In genomic region chr4:21598024-21598423, GRCm38 (mm10) we compare ENCODE assay signal across 16 mouse cellular contexts.
DNase-seq lines count a peak whose midpoint lies in the region; TF ChIP-seq lines count a peak whose summit lies in the region.
"Had no signal": no experiment of that assay in that cellular context is flagged by ENCODE, and none has a peak within 500 bp of the region (broad histone marks: within the 10 kb centered on the region; RNA-seq: fewer than 3 reads in every experiment).

No protein-coding gene starts in this region.

- no peak for DNase-seq in heart, adult 2 months
- no peak for DNase-seq in heart, embryonic 10.5 days (ENCODE audit: low spot score)
- peak; percentile 32 for DNase-seq in A20 (ENCODE audit: low read depth, low spot score)
- DNase-seq in ES-E14 (ENCODE audit: low read depth, low spot score) = peak; percentile 34
- DNase-seq in induced T-regulatory cell, adult 2 months (ENCODE audit: low read depth) = peak; percentile 5
- no peak for DNase-seq in spleen, postnatal 4 days (ENCODE audit: low spot score in 2 of 2)
- no peak for DNase-seq in c-Kit-positive CD71-positive TER-119-positive erythroid progenitor cells, embryonic 14.5 days (ENCODE audit: low spot score)
- DNase-seq: adrenal gland, postnatal 10 days; cerebellum, adult 9-10 months; heart, adult 18-20 months; spleen, adult 18-20 months had no signal

- H3K27me3 ChIP-seq in heart, adult 2 months (ENCODE audit: control insufficient read depth, insufficient read depth, low read length) = no peaks in the 10 kb centered on the region
- H3K27me3 ChIP-seq in heart, embryonic 10.5 days (ENCODE audit: insufficient read depth, poor library complexity, severe bottlenecking) = no peaks in the 10 kb centered on the region
- H3K27me3 ChIP-seq: limb, embryonic 13.5 days; megakaryocyte, embryonic 14.5 days; stomach, embryonic 15.5 days had no signal

- H3K4me3 ChIP-seq in heart, adult 2 months = no peak overlapping the region
- H3K4me3 ChIP-seq in heart, embryonic 10.5 days = no peak overlapping the region
- H3K4me3 ChIP-seq in ES-E14 (ENCODE audit: insufficient read depth in 1 of 2, low read depth in 1 of 2, low read length in 2 of 2, poor library complexity in 1 of 2, severe bottlenecking in 1 of 2) = no peak overlapping the region
- H3K4me3 ChIP-seq: limb, embryonic 13.5 days; megakaryocyte, embryonic 14.5 days; stomach, embryonic 15.5 days had no signal

- no peaks in the 10 kb centered on the region for H3K9me3 ChIP-seq in heart, embryonic 10.5 days
- H3K9me3 ChIP-seq in ES-E14 (ENCODE audit: control insufficient read depth, insufficient read depth, low read depth, low read length) = no peaks in the 10 kb centered on the region
- H3K9me3 ChIP-seq: limb, embryonic 13.5 days; stomach, embryonic 15.5 days had no signal

- intact Hi-C loops in heart, adult 2 months (cut with DNase I) = no loop called here

- no peaks in the 10 kb centered on the region for H3K79me2 ChIP-seq in heart, adult 2 months (replicated peaks; ENCODE audit: control insufficient read depth, insufficient read depth, low read length)

- 46% methylated on average over 2 of the region's 2 CpGs for WGBS in heart, adult 2 months
- WGBS in heart, embryonic 10.5 days = 39% methylated on average over 2 of the region's 2 CpGs

- no peak for TF ChIP-seq EP300 in heart, adult 2 months (IDR thresholded peaks at IDR 0.05; ENCODE audit: insufficient read depth, low read depth, low read length)

- H3K36me3 ChIP-seq in heart, adult 2 months (ENCODE audit: control insufficient read depth, insufficient read depth, low read length) = no peaks in the 10 kb centered on the region
- no peaks in the 10 kb centered on the region for H3K36me3 ChIP-seq in heart, embryonic 10.5 days
- H3K36me3 ChIP-seq in ES-E14 (ENCODE audit: control insufficient read depth, insufficient read depth, low read length, poor library complexity, severe bottlenecking) = no peaks in the 10 kb centered on the region
- H3K36me3 ChIP-seq: limb, embryonic 13.5 days; stomach, embryonic 15.5 days had no signal

- no peak overlapping the region for H3K9ac ChIP-seq in heart, adult 2 months (ENCODE audit: low read depth, low read length)
- no peak overlapping the region for H3K9ac ChIP-seq in ES-E14 (ENCODE audit: insufficient read depth, low read depth, low read length, poor library complexity, severe bottlenecking)
- H3K9ac ChIP-seq: limb, embryonic 13.5 days; liver, embryonic 14.5 days; stomach, embryonic 15.5 days had no signal

- H3K4me1 ChIP-seq in heart, adult 2 months (ENCODE audit: control insufficient read depth, insufficient read depth, low read length) = no peaks in the 10 kb centered on the region
- no peaks in the 10 kb centered on the region for H3K4me1 ChIP-seq in heart, embryonic 10.5 days
- H3K4me1 ChIP-seq in ES-E14 (ENCODE audit: control insufficient read depth in 2 of 2, insufficient read depth in 2 of 2, low read length in 2 of 2, poor library complexity in 1 of 2) = no peaks in the 10 kb centered on the region
- H3K4me1 ChIP-seq: limb, embryonic 13.5 days; megakaryocyte, embryonic 14.5 days; stomach, embryonic 15.5 days had no signal

- H3K27ac ChIP-seq in heart, adult 2 months = no peak overlapping the region
- no peak overlapping the region for H3K27ac ChIP-seq in heart, embryonic 10.5 days
- no peak overlapping the region for H3K27ac ChIP-seq in ES-E14 (ENCODE audit: insufficient read depth, low read depth, low read length, poor library complexity, severe bottlenecking)
- H3K27ac ChIP-seq: kidney, postnatal 0 days; limb, embryonic 13.5 days; liver, embryonic 14.5 days; stomach, embryonic 15.5 days had no signal

- TF ChIP-seq POLR2A in heart, adult 2 months (IDR thresholded peaks at IDR 0.05; ENCODE audit: insufficient read depth, low read depth, low read length) = no peak

- TF ChIP-seq CTCF in heart, adult 2 months (IDR thresholded peaks at IDR 0.05) = peak; percentile 47

- in situ Hi-C loops in ES-E14 (cut with MboI; ENCODE audit: low sequenced_read_pairs in 2 of 2, unreplicated experiment in 2 of 2) = no loop called here

TF ChIP-seq in ES-E14, 5 proteins besides CTCF, POLR2A, EP300 and RAD21:
- no peak for TF ChIP-seq ZNF384 (IDR thresholded peaks at IDR 0.05; ENCODE audit: low read depth, low read length)
- TF ChIP-seq ZC3H11A (IDR thresholded peaks at IDR 0.05; ENCODE audit: borderline replicate concordance, low read depth, low read length) = peak; percentile 24; the same call in 1 of the 2 replicates

Comparison
In these comparisons a context has a peak if more than half of its experiments do, and no peak if none do; other contexts are left out.
1. DNase-seq: peak in A20 (single experiment), ES-E14 (single experiment) and induced T-regulatory cell, adult 2 months (single experiment); none in heart, adult 2 months (0 of 2), heart, embryonic 10.5 days (single experiment), spleen, postnatal 4 days (0 of 2) and c-Kit-positive CD71-positive TER-119-positive erythroid progenitor cells, embryonic 14.5 days (single experiment).